Mouse (Mus musculus): Measurements from ENCODE around the gene Tmem121b. TPM values are rescaled to one million over a fixed set of nuclear protein-coding genes. Genes with fewer than 3 reads are reported as not detected.

Gene Tmem121b
- polyA plus RNA-seq, 1 experiment from 2014 or later: 0.27 TPM

DNA sequence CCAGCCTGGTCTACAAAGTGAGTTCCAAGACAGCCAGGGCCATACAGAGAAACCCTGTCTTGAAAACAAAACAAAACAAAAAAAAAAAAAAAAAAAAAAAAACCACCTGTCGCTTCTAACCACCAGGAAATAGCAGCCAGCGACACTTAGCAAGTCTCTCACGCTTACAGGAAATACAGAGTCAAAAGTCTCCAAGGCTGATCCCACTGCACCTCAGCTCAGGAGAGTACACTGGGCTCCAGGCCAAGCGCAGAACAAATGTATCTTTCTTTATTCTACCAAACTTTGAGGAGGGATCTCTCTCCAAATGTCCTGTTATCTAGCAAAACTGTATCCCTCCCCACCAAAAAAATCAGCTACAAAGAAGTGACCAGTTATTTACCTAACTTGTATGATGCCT lies 35.5 kb upstream of the Tmem121b start:
- Histone ChIP-seq H3K36me3 (ENCODE audit: control insufficient read depth, insufficient read depth, low read length) (no peaks in the 10 kb centered on the region), H3K9ac (ENCODE audit: low read length) (no peak overlapping the region), H3K27ac (ENCODE audit: low read depth) (no peak overlapping the region), H3K4me3 (ENCODE audit: low read depth, low read length) (no peak overlapping the region), H3K9me3 (ENCODE audit: control insufficient read depth, low read length) (no peaks in the 10 kb centered on the region), H3K4me2 (ENCODE audit: low read length) (no peak overlapping the region), H3K27me3 (replicated peaks; ENCODE audit: control insufficient read depth, insufficient read depth, low read length) (no peaks in the 10 kb centered on the region), H3K4me1 (replicated peaks; ENCODE audit: control insufficient read depth, insufficient read depth, low read length) (0 out of 2 replicates have a peak, but pooled peaks cover 7% of the 10 kb centered on the region)
- no peak for DNase-seq (ENCODE audit: low spot score)
- WGBS: 82% methylated on average over 4 of the region's 4 CpGs
- ATAC-seq (replicated peaks; ENCODE audit: low FRiP score, low TSS enrichment, low read depth): no peak

DNA sequence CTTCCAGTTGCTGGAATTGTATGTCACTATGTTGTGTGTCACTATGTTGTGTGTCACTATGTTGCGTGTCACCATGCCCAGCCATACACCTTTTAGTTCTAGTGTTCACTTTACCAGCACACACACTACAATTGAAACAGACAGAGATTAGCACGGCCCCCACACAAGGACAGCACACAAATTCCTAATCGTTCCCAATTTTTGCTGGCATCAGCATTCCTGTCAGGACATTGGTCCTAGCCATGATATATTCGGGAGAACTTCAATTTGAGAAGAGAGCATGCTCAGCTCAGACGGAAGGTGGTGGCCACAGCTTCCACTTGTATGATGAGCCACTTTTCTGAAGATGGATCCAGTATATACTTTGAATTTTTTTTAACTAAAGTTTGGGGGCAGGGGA lies 31.2 kb upstream of the Tmem121b start:
- 0 out of 2 replicates have a peak, but pooled peaks cover under 1% of the 10 kb centered on the region for H3K4me1 ChIP-seq (replicated peaks; ENCODE audit: control insufficient read depth, insufficient read depth, low read length)
- no peak overlapping the region for H3K4me2 ChIP-seq (ENCODE audit: low read length)
- ATAC-seq (replicated peaks; ENCODE audit: low FRiP score, low TSS enrichment, low read depth): no peak
- H3K36me3 ChIP-seq (ENCODE audit: control insufficient read depth, insufficient read depth, low read length): peaks cover 15% of the 10 kb centered on the region
- no peak overlapping the region for H3K27ac ChIP-seq (ENCODE audit: low read depth)
- H3K9ac ChIP-seq (ENCODE audit: low read length): no peak overlapping the region
- no peak for DNase-seq (ENCODE audit: low spot score)
- no peaks in the 10 kb centered on the region for H3K27me3 ChIP-seq (replicated peaks; ENCODE audit: control insufficient read depth, insufficient read depth, low read length)
- WGBS: 87% methylated on average over 5 of the region's 5 CpGs
- H3K9me3 ChIP-seq (ENCODE audit: control insufficient read depth, low read length): no peaks in the 10 kb centered on the region
- H3K4me3 ChIP-seq (ENCODE audit: low read depth, low read length): no peak overlapping the region

DNA sequence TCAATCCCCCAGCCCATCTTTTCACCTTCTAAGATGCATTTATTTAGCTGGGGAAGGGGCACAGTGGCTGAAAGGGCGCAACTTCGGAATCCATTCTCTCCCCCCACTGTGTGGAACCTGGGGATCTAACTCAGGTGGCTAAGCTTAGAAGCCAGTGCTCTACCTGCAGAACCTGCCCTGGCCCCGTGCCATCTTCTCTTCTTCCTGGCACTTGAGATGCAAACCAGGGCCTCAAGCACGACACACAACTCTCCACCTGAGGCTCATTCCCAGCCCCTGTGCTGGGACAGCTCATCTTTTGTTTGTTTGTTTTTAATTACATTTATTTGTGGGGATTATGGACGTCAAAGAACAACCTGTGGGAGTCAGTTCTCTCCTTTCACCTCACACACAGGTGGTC lies 26.0 kb upstream of the Tmem121b start:
- Histone ChIP-seq H3K27me3 (replicated peaks; ENCODE audit: control insufficient read depth, insufficient read depth, low read length) (no peaks in the 10 kb centered on the region), H3K4me2 (ENCODE audit: low read length) (no peak overlapping the region), H3K27ac (ENCODE audit: low read depth) (no peak overlapping the region), H3K9me3 (ENCODE audit: control insufficient read depth, low read length) (no peaks in the 10 kb centered on the region), H3K4me1 (replicated peaks; ENCODE audit: control insufficient read depth, insufficient read depth, low read length) (no peaks in the 10 kb centered on the region), H3K4me3 (ENCODE audit: low read depth, low read length) (no peak overlapping the region), H3K9ac (ENCODE audit: low read length) (no peak overlapping the region), H3K36me3 (ENCODE audit: control insufficient read depth, insufficient read depth, low read length) (peaks cover 22% of the 10 kb centered on the region)
- DNase-seq (ENCODE audit: low spot score) (no peak), ATAC-seq (replicated peaks; ENCODE audit: low FRiP score, low TSS enrichment, low read depth) (no peak)
- WGBS: 83% methylated on average over 5 of the region's 5 CpGs

DNA sequence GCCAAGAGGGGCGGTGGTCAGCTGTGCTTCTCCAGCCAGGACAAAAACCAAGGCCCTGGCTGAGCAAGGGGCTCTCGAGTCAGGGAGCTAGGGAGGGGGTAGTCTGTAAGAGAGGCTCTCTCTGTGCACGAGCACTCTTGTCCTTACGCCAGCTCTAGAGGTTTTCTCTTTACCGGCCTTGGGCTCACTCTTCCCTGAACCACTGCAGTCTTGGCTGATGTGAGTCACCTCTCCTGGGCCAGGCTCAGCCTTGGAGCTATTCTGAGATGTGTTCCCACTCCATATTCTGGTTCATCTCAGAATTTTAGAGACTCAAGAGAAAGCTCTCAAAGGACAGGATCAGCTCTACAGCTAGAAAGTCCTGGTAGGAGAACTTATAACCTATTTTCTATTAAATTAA lies 23.7 kb upstream of the Tmem121b start:
- H3K4me3 ChIP-seq (ENCODE audit: low read depth, low read length): no peak overlapping the region
- H3K9me3 ChIP-seq (ENCODE audit: control insufficient read depth, low read length): no peaks in the 10 kb centered on the region
- no peaks in the 10 kb centered on the region for H3K27me3 ChIP-seq (replicated peaks; ENCODE audit: control insufficient read depth, insufficient read depth, low read length)
- H3K4me2 ChIP-seq (ENCODE audit: low read length): no peak overlapping the region
- ATAC-seq (replicated peaks; ENCODE audit: low FRiP score, low TSS enrichment, low read depth) (no peak), DNase-seq (ENCODE audit: low spot score) (no peak)
- H3K9ac ChIP-seq (ENCODE audit: low read length): no peak overlapping the region
- H3K27ac ChIP-seq (ENCODE audit: low read depth): no peak overlapping the region
- H3K4me1 ChIP-seq (replicated peaks; ENCODE audit: control insufficient read depth, insufficient read depth, low read length): no peaks in the 10 kb centered on the region
- H3K36me3 ChIP-seq (ENCODE audit: control insufficient read depth, insufficient read depth, low read length): peaks cover 25% of the 10 kb centered on the region
- 85% methylated on average over 5 of the region's 5 CpGs for WGBS

DNA sequence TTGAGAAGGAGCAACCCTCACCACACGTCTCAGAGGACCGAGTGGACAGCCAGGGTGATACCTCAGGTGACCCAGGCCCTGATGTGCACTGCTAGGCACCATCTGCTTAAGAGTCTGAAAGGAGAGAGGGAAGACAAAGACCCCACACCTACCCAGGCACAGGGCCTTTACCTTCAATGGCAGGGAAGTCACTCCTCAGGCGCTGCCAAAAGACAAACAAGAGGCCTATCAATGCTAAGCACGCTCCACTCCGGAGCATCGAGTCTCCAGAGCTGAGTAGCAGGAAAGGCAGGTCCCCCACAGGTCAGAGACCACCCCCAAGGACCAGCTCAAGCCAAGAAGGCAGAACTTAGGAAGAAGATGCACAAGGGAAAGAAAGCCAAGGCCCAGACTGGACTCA lies 23.3 kb upstream of the Tmem121b start:
- DNase-seq (ENCODE audit: low spot score) (no peak), ATAC-seq (replicated peaks; ENCODE audit: low FRiP score, low TSS enrichment, low read depth) (no peak)
- H3K4me1 ChIP-seq (replicated peaks; ENCODE audit: control insufficient read depth, insufficient read depth, low read length): no peaks in the 10 kb centered on the region

DNA sequence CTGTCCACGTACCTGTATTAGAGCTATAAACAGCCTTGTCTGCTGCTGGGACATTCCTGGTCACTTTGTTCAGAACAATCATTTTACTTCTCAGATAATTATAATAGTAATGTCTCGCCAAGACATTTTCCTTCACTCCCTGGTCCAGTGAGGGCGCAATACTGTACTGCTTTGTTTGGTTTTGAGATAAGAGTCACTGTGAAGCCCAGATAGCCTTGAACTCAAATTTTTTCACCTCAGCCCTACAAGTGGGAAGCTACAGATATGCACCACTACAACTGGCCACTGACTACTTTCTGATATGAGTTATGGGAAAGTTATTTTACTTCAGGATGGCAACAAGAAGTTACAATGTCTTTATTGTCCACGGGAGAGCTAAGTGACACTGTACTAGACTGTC lies 22.8 kb upstream of the Tmem121b start:
- Histone ChIP-seq H3K9me3 (ENCODE audit: control insufficient read depth, low read length) (no peaks in the 10 kb centered on the region), H3K27ac (ENCODE audit: low read depth) (no peak overlapping the region), H3K4me1 (replicated peaks; ENCODE audit: control insufficient read depth, insufficient read depth, low read length) (no peaks in the 10 kb centered on the region), H3K4me2 (ENCODE audit: low read length) (no peak overlapping the region), H3K9ac (ENCODE audit: low read length) (no peak overlapping the region), H3K27me3 (replicated peaks; ENCODE audit: control insufficient read depth, insufficient read depth, low read length) (no peaks in the 10 kb centered on the region), H3K36me3 (ENCODE audit: control insufficient read depth, insufficient read depth, low read length) (peaks cover 30% of the 10 kb centered on the region), H3K4me3 (ENCODE audit: low read depth, low read length) (no peak overlapping the region)
- ATAC-seq (replicated peaks; ENCODE audit: low FRiP score, low TSS enrichment, low read depth) (no peak), DNase-seq (ENCODE audit: low spot score) (no peak)
- WGBS: 89% methylated on average over 4 of the region's 4 CpGs

More for the DNA sequence above, 23.3 kb upstream of the Tmem121b start:
- H3K4me2 ChIP-seq (ENCODE audit: low read length): no peak overlapping the region
- peaks cover 26% of the 10 kb centered on the region for H3K36me3 ChIP-seq (ENCODE audit: control insufficient read depth, insufficient read depth, low read length)
- no peaks in the 10 kb centered on the region for H3K27me3 ChIP-seq (replicated peaks; ENCODE audit: control insufficient read depth, insufficient read depth, low read length)
- H3K4me3 ChIP-seq (ENCODE audit: low read depth, low read length): no peak overlapping the region
- WGBS: 81% methylated on average over 6 of the region's 6 CpGs
- no peaks in the 10 kb centered on the region for H3K9me3 ChIP-seq (ENCODE audit: control insufficient read depth, low read length)
- H3K9ac ChIP-seq (ENCODE audit: low read length): no peak overlapping the region
- H3K27ac ChIP-seq (ENCODE audit: low read depth): no peak overlapping the region

DNA sequence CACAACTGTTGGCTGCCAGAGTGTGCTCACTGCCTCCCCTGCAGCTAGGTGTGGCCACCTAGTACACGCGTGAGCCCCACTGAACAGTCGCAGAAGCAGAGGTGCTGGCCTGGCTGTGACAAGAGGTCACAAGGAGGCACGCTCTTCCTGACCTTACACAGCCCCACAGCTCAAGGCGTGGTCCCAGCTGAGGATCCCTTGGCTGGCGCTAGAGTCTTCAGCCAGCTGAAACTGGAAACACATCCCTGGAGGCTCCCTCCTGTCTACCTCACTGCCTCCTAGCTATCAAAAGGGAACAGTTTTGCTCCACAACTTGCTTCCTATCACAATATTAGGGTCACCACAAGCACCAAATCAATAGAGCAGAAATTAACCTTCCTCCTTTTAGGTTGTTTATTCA lies 17.6 kb upstream of the Tmem121b start:
- Histone ChIP-seq H3K27ac (ENCODE audit: low read depth) (no peak overlapping the region), H3K27me3 (replicated peaks; ENCODE audit: control insufficient read depth, insufficient read depth, low read length) (no peaks in the 10 kb centered on the region), H3K9me3 (ENCODE audit: control insufficient read depth, low read length) (no peaks in the 10 kb centered on the region), H3K4me1 (replicated peaks; ENCODE audit: control insufficient read depth, insufficient read depth, low read length) (no peaks in the 10 kb centered on the region), H3K4me2 (ENCODE audit: low read length) (no peak overlapping the region), H3K4me3 (ENCODE audit: low read depth, low read length) (no peak overlapping the region), H3K9ac (ENCODE audit: low read length) (no peak overlapping the region), H3K36me3 (ENCODE audit: control insufficient read depth, insufficient read depth, low read length) (peaks cover 33% of the 10 kb centered on the region)
- ATAC-seq (replicated peaks; ENCODE audit: low FRiP score, low TSS enrichment, low read depth) (no peak), DNase-seq (ENCODE audit: low spot score) (no peak)
- WGBS: 75% methylated on average over 6 of the region's 6 CpGs

DNA sequence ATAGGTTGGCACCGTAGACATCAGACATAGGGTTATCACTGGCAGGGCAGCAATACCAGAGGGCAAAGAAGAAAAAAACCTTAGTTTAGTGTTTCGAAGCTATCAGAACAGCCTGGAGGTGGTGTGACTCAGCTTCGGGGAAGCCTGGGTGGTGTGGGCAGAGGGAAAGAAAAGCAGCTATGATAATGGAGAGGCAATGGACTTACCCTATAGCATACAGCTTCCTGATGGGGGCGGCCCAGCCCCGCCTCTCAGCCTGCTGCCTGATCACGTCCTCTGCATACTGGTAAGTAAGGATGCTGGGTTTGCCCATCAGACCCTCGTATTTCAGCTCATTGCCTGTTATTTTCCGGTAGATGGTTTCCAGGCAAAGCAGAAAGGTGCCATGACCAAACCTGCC lies 16.8 kb upstream of the Tmem121b start:
- Histone ChIP-seq H3K36me3 (ENCODE audit: control insufficient read depth, insufficient read depth, low read length) (peaks cover 33% of the 10 kb centered on the region), H3K9me3 (ENCODE audit: control insufficient read depth, low read length) (no peaks in the 10 kb centered on the region), H3K27ac (ENCODE audit: low read depth) (no peak overlapping the region), H3K4me3 (ENCODE audit: low read depth, low read length) (no peak overlapping the region), H3K27me3 (replicated peaks; ENCODE audit: control insufficient read depth, insufficient read depth, low read length) (no peaks in the 10 kb centered on the region), H3K4me2 (ENCODE audit: low read length) (no peak overlapping the region), H3K9ac (ENCODE audit: low read length) (no peak overlapping the region), H3K4me1 (replicated peaks; ENCODE audit: control insufficient read depth, insufficient read depth, low read length) (no peaks in the 10 kb centered on the region)
- no peak for ATAC-seq (replicated peaks; ENCODE audit: low FRiP score, low TSS enrichment, low read depth)
- WGBS: 88% methylated on average over 8 of the region's 8 CpGs
- DNase-seq (ENCODE audit: low spot score): no peak

DNA sequence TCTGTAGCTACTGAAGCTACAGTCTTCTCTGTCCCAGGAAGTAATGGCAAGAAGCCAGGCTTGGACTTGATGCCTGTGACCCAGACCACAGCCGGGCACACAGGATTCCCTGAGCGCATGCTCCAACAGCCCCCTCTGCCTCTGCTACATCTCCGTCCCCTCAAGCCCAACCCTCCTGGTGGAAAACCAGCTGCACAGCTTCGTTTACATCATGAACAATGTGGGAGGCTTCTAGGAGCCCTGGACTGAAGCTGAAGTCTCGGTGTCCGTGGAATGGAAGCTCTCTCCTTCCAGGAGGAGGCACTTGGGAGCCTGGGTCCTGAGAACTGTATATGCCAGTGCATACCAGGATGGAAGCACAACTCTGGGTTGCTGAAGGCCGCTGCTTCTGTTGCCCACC lies 16.4 kb upstream of the Tmem121b start:
- Histone ChIP-seq H3K4me3 (ENCODE audit: low read depth, low read length) (no peak overlapping the region), H3K9ac (ENCODE audit: low read length) (no peak overlapping the region), H3K9me3 (ENCODE audit: control insufficient read depth, low read length) (no peaks in the 10 kb centered on the region), H3K4me1 (replicated peaks; ENCODE audit: control insufficient read depth, insufficient read depth, low read length) (no peaks in the 10 kb centered on the region), H3K36me3 (ENCODE audit: control insufficient read depth, insufficient read depth, low read length) (peaks cover 33% of the 10 kb centered on the region), H3K4me2 (ENCODE audit: low read length) (no peak overlapping the region), H3K27ac (ENCODE audit: low read depth) (no peak overlapping the region), H3K27me3 (replicated peaks; ENCODE audit: control insufficient read depth, insufficient read depth, low read length) (no peaks in the 10 kb centered on the region)
- WGBS: 71% methylated on average over 7 of the region's 7 CpGs
- ATAC-seq (replicated peaks; ENCODE audit: low FRiP score, low TSS enrichment, low read depth) (no peak), DNase-seq (ENCODE audit: low spot score) (no peak)

Data from intestine, embryonic 14.5 days (tissue).